In the genomic region with DNA sequence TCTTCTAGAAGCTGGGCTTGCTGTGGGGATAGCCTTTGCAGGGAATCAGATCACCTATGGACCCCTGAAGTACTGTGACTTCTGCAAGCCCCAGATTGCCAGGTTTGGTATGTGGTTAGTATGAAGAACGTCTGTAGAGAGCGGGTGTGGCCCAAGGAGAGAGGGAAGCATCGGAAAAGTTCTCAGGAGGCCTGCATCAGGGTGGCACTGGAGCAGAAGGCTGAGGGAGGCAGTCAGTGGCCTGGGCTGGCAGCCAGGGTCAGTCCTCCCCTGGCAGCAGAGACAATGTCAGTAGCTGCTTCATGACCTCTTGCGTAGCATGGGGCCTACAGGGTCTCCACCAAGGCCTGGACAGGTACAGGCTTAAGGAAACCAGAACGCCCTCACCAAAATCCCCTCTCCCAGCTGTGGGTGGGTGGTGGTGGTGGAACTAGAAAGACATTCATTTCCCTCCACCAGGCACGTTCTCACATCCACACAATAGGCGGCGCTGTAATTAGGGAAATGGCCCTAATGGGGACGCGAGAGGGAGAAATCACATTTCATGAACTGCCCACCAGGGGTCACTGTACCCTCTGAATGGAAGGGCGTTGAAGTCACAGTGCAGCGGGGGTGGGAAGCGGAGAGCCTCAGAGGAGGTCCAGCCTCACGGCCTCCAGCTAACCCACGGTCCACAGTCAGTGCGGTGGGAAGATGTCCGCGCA, we compare ENCODE assay signal across 8 mouse cellular contexts. TPM values are rescaled to one million over a fixed set of nuclear protein-coding genes. Genes with fewer than 3 reads are reported as not detected.
DNase-seq lines count a peak whose midpoint lies in the region; ATAC-seq and TF ChIP-seq lines count a peak whose summit lies in the region.

No protein-coding gene starts in this region.

- H3K4me1 ChIP-seq in hindbrain, embryonic 15.5 days (replicated peaks) = peaks cover 17% of the 10 kb centered on the region; the same call in 1 of the 2 replicates

- peak overlapping the region; percentile 22; the same call in 1 of the 2 replicates for H3K27ac ChIP-seq in hindbrain, embryonic 15.5 days (replicated peaks)

- H3K36me3 ChIP-seq in hindbrain, embryonic 15.5 days = no peaks in the 10 kb centered on the region

- CTCF ChIA-PET in Patski (lab: Charles Lee) = interaction anchor here (0.7 to 5.0 kb wide), 11 partner anchors 11 to 214 kb away, joined by 3 to 30 read pairs (median 4); no protein-coding TSS in a partner anchor

- TF ChIP-seq CTCF in Patski (IDR thresholded peaks at IDR 0.05) = no peak

- in situ Hi-C loops in Patski (cut with MboI; ENCODE audit: low pct_unique_long_range_greater_than_20kb) = loop anchor here (10.0 kb wide), 1 partner anchor 222 kb away; no protein-coding TSS in a partner anchor

- H3K4me3 ChIP-seq in hindbrain, embryonic 15.5 days = peak overlapping the region; percentile 20

- no peak for DNase-seq in Patski (ENCODE audit: low read depth, low spot score)
- DNase-seq in cerebellum, postnatal 14 days = peak; percentile 87 to 97
- peak; percentile 71 to 74 for DNase-seq in frontal cortex, postnatal 36 days (ENCODE audit: low spot score in 2 of 2)
- DNase-seq in left cerebral cortex, adult 11 months (ENCODE audit: low spot score) = peak; percentile 76
- DNase-seq in lung, postnatal 36 days = peak; percentile 91
- DNase-seq in retina, postnatal 7 days (ENCODE audit: low read depth, low spot score) = peak; percentile 89
- DNase-seq in urinary bladder, postnatal 25 days (ENCODE audit: low spot score) = peak; percentile 80

- H3K4me2 ChIP-seq in hindbrain, embryonic 15.5 days = peak overlapping the region; percentile 56

- H3K9me3 ChIP-seq in hindbrain, embryonic 15.5 days = no peaks in the 10 kb centered on the region

- no peaks in the 10 kb centered on the region for H3K27me3 ChIP-seq in Patski
- H3K27me3 ChIP-seq in hindbrain, embryonic 15.5 days = peaks cover 11% of the 10 kb centered on the region; the same call in 1 of the 2 replicates

- H3K9ac ChIP-seq in hindbrain, embryonic 15.5 days = peak overlapping the region; percentile 24; the same call in 1 of the 2 replicates

- ATAC-seq in Patski = peak; percentile 51
- ATAC-seq in hindbrain, embryonic 15.5 days (ENCODE audit: low FRiP score, low read depth) = peak; percentile 60

- POLR2A ChIA-PET in Patski (lab: Charles Lee) = interaction anchor here (1.2 kb wide), 1 partner anchor 26 kb away, joined by 4 read pairs; no protein-coding TSS in a partner anchor

- WGBS in hindbrain, embryonic 15.5 days = 27% methylated on average over 18 of the region's 18 CpGs

RNA-seq across cellular contexts. Expression of a gene that starts 31.2 kb away (rescaled TPM):
- polyA plus RNA-seq in Patski (2021) = 11.9 TPM
- polyA plus RNA-seq in hindbrain, embryonic 15.5 days (2015; fragmentation: Nextera tagmentation; extraction: Ambion mirVana) = 4.6 and 4.9 TPM in 2 replicates
